Mouse (Mus musculus): Measurements from ENCODE around the gene Mrpl21. TPM values are rescaled to one million over a fixed set of nuclear protein-coding genes. Genes with fewer than 3 reads are reported as not detected.

The Mrpl21 gene
- polyA plus RNA-seq, 1 experiment, result 34.3 TPM

DNA sequence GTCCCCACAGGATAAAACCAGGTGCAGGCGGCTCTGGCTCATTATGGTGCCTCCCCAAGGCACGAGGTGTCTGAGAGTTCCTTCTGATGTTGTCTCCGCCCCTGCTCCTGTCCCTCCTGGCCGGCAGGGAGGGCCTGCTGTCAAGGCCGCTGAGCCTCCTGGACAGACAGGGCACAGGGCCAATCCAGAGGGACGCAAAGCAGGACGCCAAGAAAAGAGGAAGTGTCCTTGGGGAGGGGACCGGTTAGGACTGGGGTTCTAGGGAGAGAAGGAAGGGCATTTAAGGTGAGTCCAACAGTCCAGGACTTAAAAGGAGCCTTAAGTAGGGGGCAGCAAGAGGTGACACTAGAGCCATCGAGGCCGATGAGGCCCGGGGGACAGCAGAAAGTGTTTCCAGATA, 38.9 kb downstream of the Mrpl21 start:
- Histone ChIP-seq H3K4me3 (ENCODE audit: low read depth, low read length) (peak overlapping the region; percentile 84), H3K36me3 (ENCODE audit: control insufficient read depth, insufficient read depth, low read length) (no peaks in the 10 kb centered on the region), H3K27ac (ENCODE audit: insufficient read depth, low read depth, low read length) (peak overlapping the region; percentile 98), H3K27me3 (ENCODE audit: control insufficient read depth, insufficient read depth, low read length) (no peaks in the 10 kb centered on the region), H3K4me1 (ENCODE audit: control insufficient read depth, insufficient read depth, insufficient read length, low read length) (peaks cover 27% of the 10 kb centered on the region)
- TF ChIP-seq POLR2A (IDR thresholded peaks at IDR 0.05; ENCODE audit: low read depth, low read length) (peak; percentile 29), CTCF (IDR thresholded peaks at IDR 0.05; ENCODE audit: extremely low read depth, insufficient read length, insufficient replicate concordance, low read depth, low read length) (peak; percentile 20; the same call in 1 of the 2 replicates)
- WGBS, result 2% methylated on average over 11 of the region's 11 CpGs

DNA sequence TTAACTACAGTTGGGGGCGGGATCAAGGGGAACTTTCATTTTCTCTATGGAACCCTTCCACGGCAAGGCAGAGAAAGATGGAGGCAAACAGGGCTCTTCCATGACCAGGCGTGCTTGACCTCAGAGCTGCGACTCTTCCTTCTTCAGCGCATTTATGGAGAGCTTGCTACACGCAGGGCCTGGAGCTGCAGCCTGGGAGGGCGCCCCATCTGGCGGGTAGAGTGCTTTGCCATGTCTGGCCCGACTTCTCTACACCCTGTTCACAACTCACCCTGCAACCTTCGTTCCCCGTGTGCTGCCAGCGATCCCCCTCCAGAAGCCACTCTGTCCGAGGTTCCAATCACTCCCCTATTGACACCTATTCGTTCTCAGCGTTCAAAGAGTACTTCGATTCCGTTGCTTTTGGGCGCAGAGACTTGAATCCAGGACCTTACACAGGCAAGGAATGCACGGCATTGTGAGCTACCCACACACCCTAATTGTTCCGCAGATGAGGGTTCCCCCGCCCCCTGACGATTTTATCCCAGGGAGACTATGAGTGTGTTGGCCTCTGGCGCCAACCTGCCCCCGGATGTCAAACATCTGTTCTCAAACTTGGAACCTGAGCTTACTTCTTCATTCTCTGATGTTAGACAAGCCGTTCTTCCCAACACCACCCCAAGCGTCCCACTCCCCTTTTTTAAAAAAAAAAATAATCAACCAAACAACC, 39.7 kb downstream of the Mrpl21 start, which contains the start of gene Cpt1a:
TSS of gene Cpt1a (plus strand) at position 74 of the 709 bp plus-strand sequence.
- TF ChIP-seq CTCF (IDR thresholded peaks at IDR 0.05; ENCODE audit: extremely low read depth, insufficient read length, insufficient replicate concordance, low read depth, low read length), result peak; percentile 57
- 0 out of 2 replicates have a peak, but pooled peaks have one; percentile 30 for TF ChIP-seq POLR2A (IDR thresholded peaks at IDR 0.05; ENCODE audit: low read depth, low read length)

DNA sequence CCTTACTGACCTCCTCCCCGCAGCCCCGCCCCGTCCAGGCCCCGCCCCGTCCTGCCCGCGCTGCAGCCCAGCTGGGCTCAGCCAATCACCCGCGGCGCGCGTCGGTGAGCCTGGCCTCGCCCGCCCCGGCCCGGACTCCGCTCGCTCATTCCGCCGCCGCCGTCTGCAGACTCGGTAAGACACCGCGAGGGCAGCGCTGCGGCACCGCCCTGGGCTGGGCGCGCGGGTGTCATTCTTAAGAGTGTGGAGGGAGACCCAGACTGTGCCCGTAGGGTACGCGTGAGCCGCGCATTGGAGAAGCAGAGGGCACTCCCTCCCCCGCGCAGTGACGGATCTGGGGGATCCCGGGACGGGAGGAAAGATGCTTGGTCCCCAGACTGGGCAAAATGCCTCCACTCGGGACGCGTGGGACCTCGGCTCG, 40.5 kb downstream of the Mrpl21 start:
- Histone ChIP-seq H3K27ac (ENCODE audit: insufficient read depth, low read depth, low read length) (peak overlapping the region; percentile 98), H3K36me3 (ENCODE audit: control insufficient read depth, insufficient read depth, low read length) (no peaks in the 10 kb centered on the region), H3K27me3 (ENCODE audit: control insufficient read depth, insufficient read depth, low read length) (no peaks in the 10 kb centered on the region), H3K4me1 (ENCODE audit: control insufficient read depth, insufficient read depth, insufficient read length, low read length) (peaks cover 29% of the 10 kb centered on the region), H3K4me3 (ENCODE audit: low read depth, low read length) (peak overlapping the region; percentile 84)
- whole genome bisulfite sequencing, result 1% methylated on average over 47 of the region's 47 CpGs
- TF ChIP-seq POLR2A (IDR thresholded peaks at IDR 0.05; ENCODE audit: low read depth, low read length) (peak; percentile 97), CTCF (IDR thresholded peaks at IDR 0.05; ENCODE audit: extremely low read depth, insufficient read length, insufficient replicate concordance, low read depth, low read length) (no peak)

More for the DNA sequence above, 39.7 kb downstream of the Mrpl21 start, which contains the start of gene Cpt1a:
- peak within 1 kb of the TSS; percentile 98 for H3K27ac ChIP-seq (ENCODE audit: insufficient read depth, low read depth, low read length)
- WGBS, result under 1% methylated on average over 26 of the region's 26 CpGs
- peak within 1 kb of the TSS; percentile 84 for H3K4me3 ChIP-seq (ENCODE audit: low read depth, low read length)
- H3K27me3 ChIP-seq (ENCODE audit: control insufficient read depth, insufficient read depth, low read length), result no peaks in the 10 kb centered on the region
- H3K4me1 ChIP-seq (ENCODE audit: control insufficient read depth, insufficient read depth, insufficient read length, low read length), result peaks cover 29% of the 10 kb centered on the region
- no peaks in the 10 kb centered on the region for H3K36me3 ChIP-seq (ENCODE audit: control insufficient read depth, insufficient read depth, low read length)

DNA sequence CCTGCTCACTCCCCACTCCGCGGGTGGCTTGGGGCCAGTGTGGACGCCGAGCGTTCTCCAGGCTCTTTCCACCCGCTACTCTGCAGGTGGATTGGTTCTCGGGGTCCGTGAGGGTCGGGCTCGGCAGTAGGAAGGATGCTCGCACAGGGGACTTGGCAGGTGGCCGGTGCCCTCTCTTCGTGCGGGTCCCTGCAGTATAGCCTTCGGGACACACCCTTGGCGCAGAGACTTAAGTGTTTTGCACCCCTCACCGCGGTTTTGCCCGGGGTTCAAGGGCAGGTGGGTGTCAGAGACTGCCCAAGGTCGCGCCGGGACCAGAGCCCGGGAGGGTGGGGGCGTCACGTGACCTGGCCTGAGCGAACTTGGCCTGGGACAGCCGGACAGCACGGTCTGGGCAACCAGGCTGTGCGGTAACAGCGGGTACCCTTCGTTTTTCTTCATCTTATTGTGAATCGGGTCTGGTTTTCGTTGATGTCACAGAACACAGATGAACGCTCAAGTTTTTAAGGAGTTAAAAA, 41.1 kb downstream of the Mrpl21 start:
- under 1% methylated on average over 34 of the region's 34 CpGs for WGBS
- no peaks in the 10 kb centered on the region for H3K27me3 ChIP-seq (ENCODE audit: control insufficient read depth, insufficient read depth, low read length)
- TF ChIP-seq POLR2A (IDR thresholded peaks at IDR 0.05; ENCODE audit: low read depth, low read length), result no peak
- TF ChIP-seq CTCF (IDR thresholded peaks at IDR 0.05; ENCODE audit: extremely low read depth, insufficient read length, insufficient replicate concordance, low read depth, low read length), result no peak
- no peaks in the 10 kb centered on the region for H3K36me3 ChIP-seq (ENCODE audit: control insufficient read depth, insufficient read depth, low read length)
- peaks cover 29% of the 10 kb centered on the region for H3K4me1 ChIP-seq (ENCODE audit: control insufficient read depth, insufficient read depth, insufficient read length, low read length)
- peak overlapping the region; percentile 98 for H3K27ac ChIP-seq (ENCODE audit: insufficient read depth, low read depth, low read length)
- peak overlapping the region; percentile 84 for H3K4me3 ChIP-seq (ENCODE audit: low read depth, low read length)

DNA sequence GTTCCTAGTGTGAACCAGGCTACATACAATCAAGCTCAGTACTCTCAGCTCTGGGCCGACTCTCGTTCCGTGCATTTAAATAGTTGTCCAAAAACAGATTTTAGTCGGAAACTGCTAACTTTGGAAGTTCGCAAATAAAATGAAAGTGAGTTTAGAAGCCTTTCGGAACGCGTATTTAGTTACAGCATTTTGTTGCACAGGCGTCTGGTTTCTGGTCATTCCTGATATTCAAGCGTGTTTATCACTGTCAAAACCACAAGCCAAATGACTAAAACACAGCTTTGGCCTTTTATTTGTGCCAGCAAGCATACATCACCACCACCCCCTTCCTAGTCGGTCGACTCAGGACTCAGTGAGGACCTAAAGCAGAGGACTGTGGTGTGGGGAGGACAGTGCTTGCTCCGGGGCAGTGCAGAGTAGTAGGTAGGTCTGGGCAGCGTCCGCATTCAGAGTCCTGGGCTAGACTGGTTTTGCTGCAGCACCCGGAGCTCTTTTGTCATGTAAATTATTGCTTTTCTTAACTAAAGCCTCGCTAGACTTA, 41.6 kb downstream of the Mrpl21 start:
- Histone ChIP-seq H3K27me3 (ENCODE audit: control insufficient read depth, insufficient read depth, low read length) (no peaks in the 10 kb centered on the region), H3K4me1 (ENCODE audit: control insufficient read depth, insufficient read depth, insufficient read length, low read length) (peaks cover 25% of the 10 kb centered on the region), H3K27ac (ENCODE audit: insufficient read depth, low read depth, low read length) (peak overlapping the region; percentile 98), H3K36me3 (ENCODE audit: control insufficient read depth, insufficient read depth, low read length) (no peaks in the 10 kb centered on the region), H3K4me3 (ENCODE audit: low read depth, low read length) (peak overlapping the region; percentile 84)
- under 1% methylated on average over 17 of the region's 17 CpGs for WGBS
- no peak for TF ChIP-seq POLR2A (IDR thresholded peaks at IDR 0.05; ENCODE audit: low read depth, low read length)
- TF ChIP-seq CTCF (IDR thresholded peaks at IDR 0.05; ENCODE audit: extremely low read depth, insufficient read length, insufficient replicate concordance, low read depth, low read length), result no peak

DNA sequence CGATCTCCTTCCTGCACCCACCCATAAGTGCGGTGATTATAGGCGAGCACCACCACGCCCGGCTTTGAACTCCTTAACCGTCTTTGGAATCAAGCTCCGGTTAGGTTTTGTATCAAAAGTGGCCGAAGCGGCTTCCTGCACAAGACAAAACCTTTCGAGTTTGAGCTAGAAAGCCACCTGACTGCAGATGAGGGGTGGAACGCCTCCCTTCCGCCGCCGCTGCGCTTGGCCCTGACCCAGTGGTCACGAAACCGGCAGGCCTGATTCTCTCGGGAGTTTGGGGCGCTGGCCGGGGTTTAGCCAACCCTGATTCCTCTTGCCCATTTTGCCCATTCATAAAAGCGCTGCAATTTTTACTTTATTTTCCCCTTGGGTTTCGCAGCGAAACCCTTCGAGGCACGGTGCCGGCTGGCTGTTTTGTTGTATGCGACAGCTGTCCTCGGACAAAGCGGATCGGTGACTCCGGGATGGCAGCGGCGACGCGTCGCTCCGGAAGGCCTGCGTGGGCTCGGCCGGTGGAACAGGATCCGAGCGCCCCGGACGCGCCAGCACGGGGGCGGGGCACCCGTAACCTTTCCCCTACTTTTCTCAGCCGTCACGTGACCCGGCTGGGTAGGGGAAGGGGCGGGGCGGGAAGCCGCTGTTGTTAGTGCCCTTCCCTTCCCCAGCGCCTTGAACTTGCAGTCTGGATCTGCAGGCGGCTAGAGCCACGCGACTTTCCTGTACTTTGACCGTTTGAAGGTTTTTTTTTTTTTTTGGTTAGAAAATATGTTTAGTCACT, 42.4 kb downstream of the Mrpl21 start:
- no peaks in the 10 kb centered on the region for H3K27me3 ChIP-seq (ENCODE audit: control insufficient read depth, insufficient read depth, low read length)
- WGBS, result under 1% methylated on average over 59 of the region's 59 CpGs
- peaks cover 19% of the 10 kb centered on the region for H3K4me1 ChIP-seq (ENCODE audit: control insufficient read depth, insufficient read depth, insufficient read length, low read length)

More for the DNA sequence above, 42.4 kb downstream of the Mrpl21 start:
- H3K4me3 ChIP-seq (ENCODE audit: low read depth, low read length), result peak overlapping the region; percentile 84
- peak overlapping the region; percentile 98 for H3K27ac ChIP-seq (ENCODE audit: insufficient read depth, low read depth, low read length)
- TF ChIP-seq POLR2A (IDR thresholded peaks at IDR 0.05; ENCODE audit: low read depth, low read length) (peak; percentile 36), CTCF (IDR thresholded peaks at IDR 0.05; ENCODE audit: extremely low read depth, insufficient read length, insufficient replicate concordance, low read depth, low read length) (no peak)
- H3K36me3 ChIP-seq (ENCODE audit: control insufficient read depth, insufficient read depth, low read length), result no peaks in the 10 kb centered on the region
